Mouse (Mus musculus) forebrain, embryonic 14.5 days (tissue): Measurements from ENCODE around the gene Olfr603. TPM values are rescaled to one million over a fixed set of nuclear protein-coding genes. Genes with fewer than 3 reads are reported as not detected.

Experiments used
- microRNA-seq: library from miRNA; unstranded; fragments of <30 nt; microRNA quantifications from one replicate; pipeline ENCODE4, GENCODE M21; 2016
- polyA plus RNA-seq: library from polyadenylated mRNA; unstranded; fragments of >200 nt; fragmentation: Nextera tagmentation; extraction: Ambion mirVana; gene quantifications from 2 replicates; pipeline ENCODE4 v1.2.1, GENCODE M21; 2014

The Olfr603 gene
- polyA plus RNA-seq, 1 experiment from 2014 or later: not detected

Small RNAs within 50 kb of the gene (microRNA-seq; reads per million reads assigned to microRNA genes)
- not detected for gene Gm25774

Other genes with a start within 250 kb of the Olfr603 start
- gene Olfr588-ps1, start 245.3 kb downstream of the Olfr603 start, polyA plus RNA-seq: not detected in 2 replicates
- not detected in 2 replicates for gene Olfr589, start 229.8 kb downstream of the Olfr603 start, polyA plus RNA-seq
- gene Olfr591, start 207.8 kb downstream of the Olfr603 start, polyA plus RNA-seq: not detected in 2 replicates
- not detected in 2 replicates for gene Olfr592, start 201.4 kb downstream of the Olfr603 start, polyA plus RNA-seq
- gene Olfr593, start 174.3 kb downstream of the Olfr603 start, polyA plus RNA-seq: not detected in 2 replicates
- gene Olfr594, start 169.2 kb downstream of the Olfr603 start, polyA plus RNA-seq: not detected in 2 replicates
- gene Usp17ld, start 133.7 kb downstream of the Olfr603 start, polyA plus RNA-seq: not detected in 2 replicates
- gene Olfr596, start 80.5 kb downstream of the Olfr603 start, polyA plus RNA-seq: not detected in 2 replicates
- gene Olfr597, start 69.9 kb downstream of the Olfr603 start, polyA plus RNA-seq: not detected in 2 replicates
- gene Olfr598, start 62.6 kb downstream of the Olfr603 start, polyA plus RNA-seq: not detected in 2 replicates
- not detected in 2 replicates for gene Olfr599, start 50.3 kb downstream of the Olfr603 start, polyA plus RNA-seq
- not detected in 2 replicates for gene Olfr600, start 36.5 kb downstream of the Olfr603 start, polyA plus RNA-seq
- gene Olfr601, start 23.5 kb downstream of the Olfr603 start, polyA plus RNA-seq: not detected in 2 replicates
- not detected in 2 replicates for gene Usp17lc, start 28.9 kb upstream of the Olfr603 start, polyA plus RNA-seq
- not detected in 2 replicates for gene Olfr605, start 59.3 kb upstream of the Olfr603 start, polyA plus RNA-seq
- not detected in 2 replicates for gene Olfr606, start 62.9 kb upstream of the Olfr603 start, polyA plus RNA-seq
- gene Olfr607, start 78.0 kb upstream of the Olfr603 start, polyA plus RNA-seq: not detected in 2 replicates
- not detected in 2 replicates for gene Olfr608, start 83.7 kb upstream of the Olfr603 start, polyA plus RNA-seq
- gene Olfr609, start 111.9 kb upstream of the Olfr603 start, polyA plus RNA-seq: not detected in 2 replicates
- not detected in 2 replicates for gene Olfr610, start 125.9 kb upstream of the Olfr603 start, polyA plus RNA-seq
- not detected in 2 replicates for gene Olfr611, start 134.7 kb upstream of the Olfr603 start, polyA plus RNA-seq
- gene Olfr612, start 156.5 kb upstream of the Olfr603 start, polyA plus RNA-seq: not detected in 2 replicates
- not detected in 2 replicates for gene Olfr613, start 161.9 kb upstream of the Olfr603 start, polyA plus RNA-seq
- not detected in 2 replicates for gene Olfr615, start 169.9 kb upstream of the Olfr603 start, polyA plus RNA-seq
- gene Olfr616, start 183.0 kb upstream of the Olfr603 start, polyA plus RNA-seq: not detected in 2 replicates
- gene Olfr617, start 186.9 kb upstream of the Olfr603 start, polyA plus RNA-seq: not detected in 2 replicates
- gene Olfr618, start 203.9 kb upstream of the Olfr603 start, polyA plus RNA-seq: not detected in 2 replicates
- not detected in 2 replicates for gene Olfr619, start 214.4 kb upstream of the Olfr603 start, polyA plus RNA-seq
- gene Olfr620, start 226.4 kb upstream of the Olfr603 start, polyA plus RNA-seq: not detected in 2 replicates